Mouse (Mus musculus): ENCODE measurements at regions not wholly inside any gene's neighbourhood (a gene's known extent, or its start where the extent isn't known, plus 50 kb on each side); places are given as distances from the start of the nearest gene placed in this dataset.

DNA sequence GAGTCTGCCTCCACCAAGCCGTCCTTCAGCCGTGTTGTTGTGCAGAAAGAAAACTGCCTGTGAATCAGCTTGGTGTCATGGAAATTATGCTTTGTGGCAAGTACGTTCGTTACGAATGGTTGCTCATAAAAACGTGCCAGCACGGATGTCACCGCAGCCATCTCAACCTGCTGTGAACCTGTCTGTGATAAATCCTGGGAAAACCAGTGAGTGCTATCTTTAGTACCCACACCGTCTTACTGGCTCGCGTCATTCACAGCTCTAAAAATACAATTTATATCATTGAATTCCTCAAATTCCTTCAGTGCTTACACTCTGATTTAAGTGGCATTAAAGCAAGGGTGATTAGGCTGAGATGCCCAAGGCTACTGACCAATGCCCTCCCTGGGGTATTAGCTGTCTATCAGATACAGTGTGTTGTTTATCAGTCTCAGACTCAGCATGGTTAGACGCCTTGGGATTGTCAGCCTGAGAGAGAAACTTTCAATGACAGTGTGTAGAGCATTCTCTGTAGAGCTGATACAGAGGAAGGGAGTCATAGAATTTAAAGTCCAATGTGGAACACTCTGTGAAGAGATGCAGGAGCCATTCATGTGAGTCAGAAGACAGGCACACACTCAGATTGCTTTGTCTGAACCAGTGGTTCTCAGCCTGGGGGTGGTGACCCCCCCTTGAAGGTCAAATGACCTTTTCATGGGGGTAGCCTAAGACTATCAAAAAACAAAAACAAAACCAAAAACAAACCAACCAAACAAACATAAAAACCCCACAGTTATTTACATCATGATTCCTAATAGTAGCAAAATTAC lies 96.2 kb upstream of the Myocd start:
- DNase-seq (ENCODE audit: low spot score): no peak

DNA sequence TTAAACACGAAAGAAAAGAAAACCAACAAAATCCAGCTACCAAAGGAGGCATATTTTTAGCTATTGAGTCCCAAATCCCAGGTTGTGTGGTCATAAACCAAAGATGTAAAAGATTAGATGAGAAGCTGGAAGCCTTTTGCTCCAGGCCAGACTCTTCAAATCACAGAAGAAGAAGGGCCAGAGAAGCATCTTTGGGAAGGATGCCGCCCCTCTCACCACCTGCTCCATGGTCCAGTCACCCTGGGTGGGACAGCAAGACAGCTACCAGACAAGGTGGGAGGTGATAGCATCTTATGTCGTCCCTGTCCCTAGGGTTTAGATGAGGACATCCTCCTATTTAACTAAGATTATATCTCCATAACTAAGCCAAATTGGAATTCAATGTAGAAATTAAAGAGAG lies 95.1 kb upstream of the Myocd start:
- no peak for DNase-seq (ENCODE audit: low spot score)

DNA sequence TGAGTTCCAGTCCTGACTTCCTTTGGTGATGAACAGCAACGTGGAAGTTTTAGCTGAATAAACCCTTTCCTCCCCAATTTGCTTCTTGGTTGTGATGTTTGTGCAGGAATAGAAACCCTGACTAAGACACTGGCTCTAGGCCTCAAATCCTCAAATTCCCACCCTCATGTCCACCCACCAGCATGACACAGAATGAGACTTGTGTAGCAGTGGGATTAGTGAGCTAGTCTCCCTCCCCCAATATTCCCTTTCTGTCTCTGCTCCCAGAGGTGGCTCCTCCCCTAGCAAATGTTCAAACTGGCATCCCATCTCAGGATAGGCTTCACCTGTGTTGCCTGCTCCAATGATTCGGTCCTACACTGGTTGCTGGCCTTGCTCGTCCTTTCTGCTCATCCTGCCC lies 94.1 kb upstream of the Myocd start:
- DNase-seq (ENCODE audit: low spot score): no peak

DNA sequence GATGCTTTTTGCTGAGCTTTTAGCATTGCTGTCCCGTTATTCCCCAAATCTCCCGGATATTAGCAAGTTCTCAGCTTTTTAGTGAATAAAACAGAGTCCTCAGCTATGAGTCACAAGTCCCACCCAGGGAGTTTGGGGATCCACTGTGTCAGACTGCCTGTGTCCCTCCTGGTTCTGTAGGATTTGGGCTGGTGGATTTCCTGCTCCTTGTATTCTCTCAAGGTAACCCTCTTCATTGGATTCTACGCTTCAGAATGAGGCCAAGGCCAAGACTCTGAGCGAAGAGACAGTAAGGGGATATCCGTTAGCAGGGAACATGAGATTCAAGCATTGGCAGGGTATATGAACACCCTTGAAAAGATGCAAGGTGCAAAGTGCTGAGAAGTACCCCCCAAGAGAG lies 90.9 kb upstream of the Myocd start:
- no peak for DNase-seq (ENCODE audit: low spot score)

DNA sequence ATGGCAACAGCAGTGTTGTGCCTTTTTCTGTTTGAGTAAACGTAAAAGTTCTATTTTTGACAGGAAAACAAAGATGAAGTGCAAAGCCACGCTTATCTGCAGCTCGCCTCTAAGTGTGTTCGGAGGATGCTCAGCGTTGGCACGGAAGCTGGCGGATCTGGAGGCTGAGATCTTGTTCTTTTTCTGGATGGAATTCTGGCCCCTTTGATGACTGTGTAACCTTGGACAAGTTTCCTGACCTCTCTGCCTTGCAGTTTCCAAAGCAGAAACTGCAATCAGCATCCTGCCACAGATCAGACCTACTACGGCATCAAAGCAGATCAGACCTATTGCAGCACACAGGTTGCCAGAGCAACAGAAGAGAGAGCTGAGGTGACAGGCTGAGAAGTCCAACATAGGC lies 89.1 kb upstream of the Myocd start:
- DNase-seq (ENCODE audit: low spot score): no peak

DNA sequence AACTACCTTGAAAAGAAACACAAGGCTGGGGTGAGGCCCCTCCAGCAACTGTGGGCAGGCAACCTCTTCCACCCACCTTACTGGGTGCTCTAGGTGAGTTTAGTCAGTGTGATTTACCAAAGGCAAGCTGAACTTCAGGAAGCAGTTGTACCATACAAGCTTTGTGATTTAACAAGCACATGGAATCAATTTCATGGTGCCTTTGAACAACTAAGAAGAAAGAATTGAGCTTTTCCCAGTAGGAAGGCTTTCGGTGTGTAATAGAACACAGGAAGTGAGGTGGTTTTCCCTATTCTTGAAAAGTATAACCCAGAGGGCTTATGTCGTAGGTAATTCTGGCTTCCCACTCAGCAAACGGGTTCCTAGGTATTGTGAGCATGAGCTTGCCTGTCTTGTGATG lies 82.7 kb upstream of the Myocd start:
- no peak for DNase-seq (ENCODE audit: low spot score)

DNA sequence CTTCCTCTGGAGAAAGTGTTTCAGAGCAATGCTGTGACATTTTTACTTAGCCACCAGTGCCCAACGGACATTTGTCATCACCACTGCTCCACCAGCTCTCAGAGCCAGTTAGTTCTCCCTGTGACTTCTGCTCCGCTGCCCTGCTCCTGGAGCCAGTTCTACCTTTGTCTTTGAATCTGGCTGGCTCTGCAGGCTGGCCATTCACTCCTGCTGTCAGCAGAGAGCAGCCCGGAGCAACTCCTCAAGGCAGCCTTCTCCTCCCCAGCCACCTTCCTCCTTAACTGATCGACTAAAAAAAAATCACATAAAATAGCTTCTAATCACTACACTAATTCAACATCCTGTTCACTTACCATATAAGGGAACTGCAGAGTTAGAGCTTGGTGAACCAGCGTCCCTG lies 79.2 kb upstream of the Myocd start:
- DNase-seq (ENCODE audit: low spot score): no peak

DNA sequence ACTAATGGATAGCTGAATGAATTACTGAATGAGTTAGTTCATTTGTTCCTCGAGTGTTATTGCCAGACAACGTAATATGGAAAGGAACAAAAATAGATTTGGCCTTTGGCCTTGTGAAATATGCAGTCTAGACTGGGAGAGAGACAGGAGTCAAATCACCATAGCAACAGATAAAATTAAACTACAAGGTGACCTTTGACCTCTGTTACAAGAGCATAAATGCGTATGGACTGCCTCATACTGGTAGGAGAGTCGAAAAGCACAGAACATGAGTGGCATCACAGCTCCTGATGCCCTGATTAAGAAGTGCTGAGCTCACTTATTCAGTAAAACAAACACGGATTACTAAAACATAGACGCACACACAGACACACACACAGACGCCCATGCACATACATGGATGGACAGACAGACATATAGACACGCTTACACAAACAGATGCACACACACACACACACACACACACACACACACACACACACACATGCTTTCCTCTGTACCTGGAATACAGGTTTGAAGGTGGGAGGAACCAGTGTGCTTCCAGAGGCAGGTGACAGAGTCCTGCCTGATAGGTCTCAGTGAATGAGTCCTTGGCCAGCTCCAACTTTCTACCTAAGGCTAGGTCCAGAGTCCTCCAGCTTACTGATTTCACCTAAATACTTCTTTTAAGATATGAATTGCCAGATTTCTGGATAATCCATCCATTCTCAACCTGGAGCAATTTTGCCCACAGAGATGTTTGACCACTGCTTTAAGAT lies 72.1 kb upstream of the Myocd start:
- no peak for DNase-seq (ENCODE audit: low spot score)

DNA sequence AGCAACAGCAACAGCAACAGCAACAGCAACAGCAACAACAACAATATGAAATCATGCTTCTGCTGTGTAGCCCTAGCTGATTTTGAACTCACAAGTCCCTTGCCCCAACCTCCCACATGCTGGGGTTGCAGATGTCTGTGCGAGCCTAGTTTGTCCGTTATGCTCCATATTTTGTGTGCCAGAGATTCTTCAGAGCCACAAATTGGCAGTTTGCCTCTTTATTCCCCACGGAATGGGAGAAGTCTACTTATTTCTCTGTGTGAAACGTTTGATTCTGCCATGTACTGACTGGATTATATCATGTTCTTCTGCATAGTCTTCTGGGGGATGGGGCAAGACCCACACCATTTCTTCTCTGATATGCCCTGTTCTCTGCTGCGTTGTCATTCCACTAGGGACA lies 64.5 kb upstream of the Myocd start:
- no peak for DNase-seq (ENCODE audit: low spot score)

DNA sequence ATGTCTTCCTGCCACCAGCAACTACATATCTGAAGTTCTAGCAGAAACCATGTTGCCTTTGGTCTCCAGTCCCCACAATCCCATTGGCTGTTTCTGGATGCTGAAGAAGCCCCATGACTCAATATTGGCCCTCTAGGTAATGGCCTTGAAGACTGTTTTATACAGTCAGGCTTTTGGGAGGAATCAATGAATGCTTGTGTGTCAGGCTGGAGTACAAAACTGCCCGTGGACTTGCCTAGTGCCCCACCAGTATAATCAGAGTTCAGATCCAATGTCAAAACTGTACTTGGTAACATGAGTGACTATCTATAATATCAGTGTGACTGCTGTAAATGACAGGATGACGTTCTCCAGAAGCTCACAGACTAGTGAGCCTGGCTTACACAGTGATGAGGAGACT lies 63.3 kb upstream of the Myocd start:
- no peak for DNase-seq (ENCODE audit: low spot score)

DNA sequence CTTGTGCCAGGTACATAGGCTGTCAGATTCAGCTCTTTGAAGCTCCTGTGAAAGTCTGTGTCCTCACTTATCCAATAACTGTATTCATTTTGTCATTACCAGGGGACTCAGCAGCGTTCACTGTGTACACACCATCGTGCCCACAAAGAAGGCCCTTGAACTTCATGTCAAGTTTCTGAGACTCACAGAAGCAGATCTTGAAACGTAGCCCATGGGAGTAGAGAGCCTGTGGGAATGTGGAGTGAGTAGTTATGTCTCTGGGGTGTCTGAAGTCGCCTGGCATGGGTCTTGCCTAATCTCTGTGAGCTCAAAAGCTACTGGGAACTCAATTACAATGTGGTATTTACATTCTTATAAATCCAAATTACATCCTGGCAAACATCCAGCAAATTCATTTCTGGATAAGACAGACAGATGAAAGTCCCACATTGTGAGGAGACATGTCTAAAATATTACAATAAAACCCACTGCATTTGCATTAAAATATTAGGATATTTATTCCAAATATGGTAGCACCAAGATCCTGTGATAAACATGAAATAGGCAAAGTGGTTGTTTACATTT lies 53.2 kb upstream of the Myocd start:
- DNase-seq (ENCODE audit: low spot score): no peak
